Mouse (Mus musculus) forebrain, embryonic 12.5 days (tissue): ENCODE results near the gene Hic1. TPM values are rescaled to one million over a fixed set of nuclear protein-coding genes. Genes with fewer than 3 reads are reported as not detected.
A peak's percentile ranks its signal among the peaks of the same experiment; 100 is the strongest.

Experiments used
- ATAC-seq: fragments of 200-750 bp; cut with Nextera tagmentation; 2 replicates; pipeline ENCODE4 v1.8.0; 2017; ENCODE audit warnings: moderate TSS enrichment; ENCODE audit not compliant: low FRiP score
- H3K27ac ChIP-seq: fragments of 300-500 bp; sonication (generic); 2 replicates; pipeline ENCODE4 v1.5.1; 2016; ENCODE audit warnings: mild to moderate bottlenecking
- H3K27me3 ChIP-seq: fragments of 300-500 bp; sonication (generic); 2 replicates; pipeline ENCODE4 v1.6.1; 2016; ENCODE audit warnings: mild to moderate bottlenecking
- H3K36me3 ChIP-seq: fragments of 300-500 bp; sonication (generic); replicated peaks from 2 replicates; pipeline ENCODE4 v1.6.1; 2016; ENCODE audit warnings: mild to moderate bottlenecking
- H3K4me1 ChIP-seq: fragments of 300-500 bp; sonication (generic); 2 replicates; pipeline ENCODE4 v1.6.1; 2016
- H3K4me2 ChIP-seq: fragments of 300-500 bp; sonication (generic); 2 replicates; pipeline ENCODE4 v1.6.1; 2016; ENCODE audit warnings: mild to moderate bottlenecking, moderate library complexity
- H3K4me3 ChIP-seq: fragments of 300-500 bp; sonication (generic); replicated peaks from 2 replicates; pipeline ENCODE4 v1.5.1; 2016; ENCODE audit warnings: mild to moderate bottlenecking
- H3K9ac ChIP-seq: fragments of 300-500 bp; sonication (generic); 2 replicates; pipeline ENCODE4 v1.6.1; 2016; ENCODE audit warnings: mild to moderate bottlenecking
- H3K9me3 ChIP-seq: fragments of 300-500 bp; sonication (generic); 2 replicates; pipeline ENCODE4 v1.6.1; 2016
- WGBS: fragments of 180-500 bp; shearing (Covaris S2); methylation state at CpG from one replicate; pipeline ENCODE4 v1.1.7; 2016; 5-methylcytosine and 5-hydroxymethylcytosine counted together
- polyA plus RNA-seq: library from polyadenylated mRNA; unstranded; fragments of >200 nt; fragmentation: Nextera tagmentation; extraction: Ambion mirVana; gene quantifications from 2 replicates; pipeline ENCODE4 v1.2.1, GENCODE M21; 2016

Gene Hic1
- 3.2 and 4.4 TPM in 2 replicates for polyA plus RNA-seq

DNA sequence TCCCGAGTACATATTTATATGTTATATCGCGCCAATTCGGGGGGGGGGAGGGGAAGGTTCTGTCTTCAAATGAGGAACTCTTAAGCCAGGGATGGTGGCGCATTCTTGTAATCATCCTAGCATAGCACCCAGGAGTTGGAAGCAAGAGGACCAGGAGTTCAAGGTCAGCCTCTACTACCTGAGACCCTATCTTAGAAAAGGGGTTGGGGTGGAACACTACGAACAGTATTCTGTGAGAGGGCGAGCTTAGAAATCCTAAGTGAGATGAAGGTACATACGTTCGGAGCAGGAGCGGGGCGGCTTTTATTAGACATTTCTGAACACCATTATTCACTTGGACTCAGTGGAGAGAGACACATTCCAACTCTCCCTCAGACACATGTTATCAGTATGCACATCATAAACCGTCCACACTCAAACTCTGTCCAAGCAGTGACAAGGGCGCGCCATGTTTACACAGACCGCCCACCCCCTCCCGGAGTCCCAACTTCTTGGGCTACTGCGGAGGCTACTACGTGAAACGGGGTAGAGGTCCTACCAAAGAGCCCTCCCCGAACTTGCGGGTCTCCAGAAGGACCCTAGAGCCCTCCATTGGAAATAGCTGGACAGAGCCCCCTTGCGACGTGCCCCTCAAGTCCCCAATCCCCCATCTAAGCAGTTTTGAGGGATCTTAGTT, at the start of gene Hic1:
Hic1 (minus strand) TSS at position 115 of the 676 bp plus-strand sequence.
- Histone ChIP-seq H3K4me1 (peaks cover 82% of the 10 kb centered on the region), H3K27me3 (peaks cover 94% of the 10 kb centered on the region), H3K4me3 (peak within 1 kb of the TSS; percentile 46), H3K36me3 (no peaks in the 10 kb centered on the region), H3K4me2 (peak within 1 kb of the TSS; percentile 83), H3K9ac (peak within 1 kb of the TSS; percentile 49), H3K27ac (no peak within 1 kb of the TSS), H3K9me3 (no peaks in the 10 kb centered on the region)
- ATAC-seq, result no peak
- WGBS, result 5% methylated on average over 23 of the region's 23 CpGs

GRCm38 (mm10) chr11:75214081-75214950, 45.0 kb upstream of the Hic1 start:
- Histone ChIP-seq H3K4me2 (peak overlapping the region; percentile 60), H3K27ac (peak overlapping the region; percentile 50; the same call in 1 of the 2 replicates), H3K27me3 (peaks cover 37% of the 10 kb centered on the region), H3K36me3 (no peaks in the 10 kb centered on the region), H3K4me3 (peak overlapping the region; percentile 30), H3K9me3 (no peaks in the 10 kb centered on the region), H3K9ac (peak overlapping the region; percentile 51), H3K4me1 (peaks cover 60% of the 10 kb centered on the region)
- WGBS, result 16% methylated on average over 13 of the region's 13 CpGs
- peak; percentile 59 for ATAC-seq

DNA sequence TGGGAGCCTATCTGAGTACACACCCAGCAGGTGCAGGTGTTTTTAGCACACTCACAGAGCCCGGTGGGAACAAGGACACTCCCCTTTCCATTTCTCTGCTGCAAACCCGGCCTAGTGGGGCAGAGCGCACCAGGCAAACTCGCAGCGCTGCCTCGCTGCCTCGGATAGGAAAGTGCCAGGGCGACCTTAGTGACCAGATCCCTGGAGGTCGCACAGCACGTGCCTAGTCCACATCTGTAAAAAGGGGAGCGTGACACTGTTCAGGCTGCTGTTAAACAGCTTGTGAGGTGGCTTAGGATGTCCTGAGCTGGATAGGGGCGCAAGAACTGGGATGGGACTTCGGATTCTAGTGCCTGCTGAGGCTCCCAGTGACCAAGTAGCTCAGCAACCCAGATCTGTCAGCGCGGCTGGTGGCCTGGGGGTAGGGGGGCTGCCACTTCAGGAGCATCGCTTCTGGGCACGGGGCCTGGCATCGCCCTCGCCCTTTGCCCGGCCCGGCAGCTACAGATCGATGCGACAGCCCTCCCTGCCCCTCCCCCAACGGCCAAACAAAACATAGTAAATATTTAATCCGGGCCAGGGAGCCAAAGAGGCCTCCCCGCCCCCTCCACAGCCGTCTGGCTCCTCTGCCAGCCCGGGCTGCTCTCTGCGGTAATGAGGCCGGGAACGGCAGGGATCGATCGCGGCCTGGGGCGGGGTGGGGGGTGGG, 44.2 kb upstream of the Hic1 start:
- WGBS, result 2% methylated on average over 33 of the region's 35 CpGs
- peak overlapping the region; percentile 60 for H3K4me2 ChIP-seq
- peak overlapping the region; percentile 30 for H3K4me3 ChIP-seq
- peaks cover 67% of the 10 kb centered on the region for H3K4me1 ChIP-seq
- H3K9me3 ChIP-seq, result no peaks in the 10 kb centered on the region
- H3K27ac ChIP-seq, result peak overlapping the region; percentile 50; the same call in 1 of the 2 replicates
- H3K36me3 ChIP-seq, result no peaks in the 10 kb centered on the region
- peaks cover 37% of the 10 kb centered on the region for H3K27me3 ChIP-seq
- peak overlapping the region; percentile 51 for H3K9ac ChIP-seq
- peak; percentile 71 for ATAC-seq

DNA sequence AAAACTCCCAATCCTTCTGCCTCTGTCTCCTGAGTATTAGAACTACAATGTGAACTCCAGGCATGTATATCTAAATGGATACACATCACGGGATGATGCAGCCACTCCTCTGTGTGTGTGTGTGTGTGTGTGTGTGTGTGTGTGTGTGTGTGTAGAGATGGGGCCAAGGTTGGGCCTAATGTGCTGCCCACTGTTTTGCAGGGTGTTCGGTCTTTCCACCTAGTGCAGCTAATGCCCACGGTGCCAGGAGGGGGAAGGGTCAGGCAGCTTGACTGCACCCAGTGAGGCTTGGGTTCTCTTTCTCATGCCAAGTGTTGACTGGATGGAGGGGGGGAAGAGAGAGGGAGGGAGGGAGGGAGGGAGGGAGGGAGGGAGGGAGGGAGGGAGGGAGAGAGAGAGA, 43.6 kb upstream of the Hic1 start:
- H3K9me3 ChIP-seq, result no peaks in the 10 kb centered on the region
- WGBS, result 52% methylated on average over 3 of the region's 3 CpGs
- H3K27me3 ChIP-seq, result peaks cover 37% of the 10 kb centered on the region
- no peak overlapping the region for H3K27ac ChIP-seq
- no peak overlapping the region for H3K4me3 ChIP-seq
- peaks cover 67% of the 10 kb centered on the region for H3K4me1 ChIP-seq
- H3K36me3 ChIP-seq, result no peaks in the 10 kb centered on the region
- no peak for ATAC-seq
- no peak overlapping the region for H3K4me2 ChIP-seq
- H3K9ac ChIP-seq, result no peak overlapping the region

DNA sequence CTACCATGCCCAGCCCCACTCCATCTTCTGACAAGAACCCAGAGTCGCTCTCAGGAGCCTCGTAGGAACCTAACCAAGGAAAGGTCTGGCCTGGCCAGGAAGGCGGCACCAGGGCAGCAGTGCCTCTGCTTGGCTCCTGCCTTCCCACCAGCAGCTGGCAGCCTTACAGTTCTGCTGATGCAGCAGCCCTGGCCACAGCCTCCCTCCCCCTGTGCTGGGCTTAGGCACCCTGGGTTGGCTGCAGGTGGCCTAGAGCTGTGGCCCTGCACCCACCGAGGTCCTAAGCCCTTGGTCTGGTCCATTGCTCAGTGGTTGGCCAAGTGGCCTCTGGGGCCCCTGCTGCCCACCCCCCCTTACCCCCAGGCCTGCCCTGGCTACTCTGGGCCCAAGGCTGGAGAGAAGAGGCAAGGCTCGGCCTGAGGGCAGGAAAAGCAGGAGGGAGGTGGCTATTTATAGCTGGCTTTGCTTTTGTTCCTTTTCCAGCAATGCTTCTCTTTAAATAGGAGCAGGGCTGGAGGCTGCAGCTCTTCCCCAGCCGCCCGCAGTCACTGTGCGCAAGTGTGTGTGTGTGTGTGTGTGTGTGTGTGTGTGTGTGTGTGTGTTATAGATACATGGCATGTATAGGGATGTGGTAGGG, 42.8 kb upstream of the Hic1 start:
- Histone ChIP-seq H3K9me3 (no peaks in the 10 kb centered on the region), H3K27me3 (peaks cover 37% of the 10 kb centered on the region), H3K27ac (peak overlapping the region; percentile 65; the same call in 1 of the 2 replicates), H3K4me2 (no peak overlapping the region), H3K36me3 (no peaks in the 10 kb centered on the region), H3K4me3 (no peak overlapping the region), H3K9ac (no peak overlapping the region; the same call in 1 of the 2 replicates), H3K4me1 (peaks cover 67% of the 10 kb centered on the region)
- no peak for ATAC-seq
- 31% methylated on average over 8 of the region's 8 CpGs for WGBS

DNA sequence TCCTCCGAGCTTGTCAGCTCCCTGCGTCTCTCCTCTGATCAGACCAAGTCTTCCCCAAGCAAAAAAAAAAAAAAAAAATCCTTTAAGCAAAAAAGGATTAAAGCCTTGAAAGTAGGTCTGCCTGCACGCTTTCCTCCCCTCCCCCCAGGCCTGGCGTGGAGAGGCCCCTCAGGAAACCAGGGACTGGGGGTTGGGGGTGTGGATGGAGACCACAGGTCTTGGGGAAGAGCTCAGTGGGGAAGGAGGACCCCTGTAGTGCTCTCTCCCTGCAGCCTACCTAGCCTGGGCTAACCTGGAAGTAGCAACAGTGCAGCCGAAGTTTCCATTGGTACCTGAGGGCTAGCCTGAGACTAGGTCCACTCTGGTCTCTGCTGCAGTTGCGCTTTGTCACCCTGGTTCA, 41.4 kb upstream of the Hic1 start:
- Histone ChIP-seq H3K4me3 (no peak overlapping the region), H3K4me2 (no peak overlapping the region), H3K36me3 (no peaks in the 10 kb centered on the region), H3K9ac (no peak overlapping the region), H3K27me3 (peaks cover 31% of the 10 kb centered on the region), H3K4me1 (peaks cover 65% of the 10 kb centered on the region), H3K27ac (no peak overlapping the region), H3K9me3 (no peaks in the 10 kb centered on the region)
- ATAC-seq, result no peak
- WGBS, result 25% methylated on average over 6 of the region's 6 CpGs

GRCm38 (mm10) chr11:75210093-75210492, 40.8 kb upstream of the Hic1 start:
- no peak for ATAC-seq
- Histone ChIP-seq H3K9me3 (no peaks in the 10 kb centered on the region), H3K27me3 (peaks cover 26% of the 10 kb centered on the region), H3K4me2 (no peak overlapping the region), H3K4me3 (no peak overlapping the region), H3K9ac (no peak overlapping the region), H3K4me1 (peaks cover 60% of the 10 kb centered on the region), H3K36me3 (no peaks in the 10 kb centered on the region), H3K27ac (no peak overlapping the region)
- 56% methylated on average over 4 of the region's 4 CpGs for WGBS

GRCm38 (mm10) chr11:75209363-75209762, 40.0 kb upstream of the Hic1 start:
- Histone ChIP-seq H3K36me3 (no peaks in the 10 kb centered on the region), H3K4me1 (peaks cover 61% of the 10 kb centered on the region), H3K4me3 (no peak overlapping the region), H3K27ac (no peak overlapping the region), H3K9me3 (no peaks in the 10 kb centered on the region), H3K4me2 (no peak overlapping the region), H3K9ac (no peak overlapping the region), H3K27me3 (peaks cover 19% of the 10 kb centered on the region)
- ATAC-seq, result no peak
- 69% methylated on average over 4 of the region's 4 CpGs for WGBS

DNA sequence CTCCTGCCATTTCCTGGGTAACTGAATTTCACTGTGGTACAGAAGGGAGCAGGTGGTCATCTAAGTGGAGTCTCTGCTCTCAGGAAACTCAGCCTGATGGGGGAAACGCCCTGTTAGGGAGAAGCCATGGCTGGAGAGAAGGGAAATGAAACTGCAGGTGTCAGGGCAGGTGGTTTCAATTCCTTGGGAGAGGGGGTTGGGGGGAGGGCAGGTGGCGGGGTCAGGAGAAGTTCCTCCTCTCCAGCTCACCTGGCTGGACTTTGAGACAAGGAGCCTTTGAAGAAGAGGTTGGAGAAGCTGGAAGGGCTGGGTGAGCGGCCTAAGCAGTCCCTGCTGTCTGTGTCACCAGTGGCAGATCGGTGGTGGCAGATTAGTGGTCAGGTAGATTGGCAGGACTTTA, 37.0 kb upstream of the Hic1 start:
- Histone ChIP-seq H3K27ac (no peak overlapping the region), H3K4me1 (peaks cover 46% of the 10 kb centered on the region), H3K36me3 (no peaks in the 10 kb centered on the region), H3K9me3 (no peaks in the 10 kb centered on the region), H3K9ac (no peak overlapping the region), H3K4me2 (no peak overlapping the region), H3K27me3 (no peaks in the 10 kb centered on the region), H3K4me3 (no peak overlapping the region)
- ATAC-seq, result no peak
- 85% methylated on average over 4 of the region's 4 CpGs for WGBS

DNA sequence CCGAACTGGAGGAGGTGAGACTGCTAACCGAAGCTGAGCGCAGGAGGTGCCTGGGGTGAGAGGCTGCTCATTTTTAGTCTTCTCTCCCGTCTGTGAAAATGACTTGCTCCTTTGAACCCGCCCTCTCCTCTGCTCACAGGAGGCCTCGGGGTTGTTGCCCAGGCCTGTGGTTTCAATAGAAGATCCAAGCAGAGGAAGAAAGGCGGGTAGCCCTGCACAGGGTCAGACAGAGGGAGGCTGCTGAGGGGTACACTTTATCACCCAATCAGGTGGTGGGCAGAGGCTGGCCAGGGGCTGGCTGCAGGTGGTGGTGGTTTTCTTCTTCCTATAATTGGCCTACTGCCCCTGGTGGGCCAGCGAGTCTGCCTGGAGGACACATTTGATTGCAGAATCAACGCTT, 35.2 kb upstream of the Hic1 start:
- no peaks in the 10 kb centered on the region for H3K36me3 ChIP-seq
- H3K4me3 ChIP-seq, result no peak overlapping the region
- no peak overlapping the region for H3K4me2 ChIP-seq
- H3K27ac ChIP-seq, result no peak overlapping the region
- WGBS, result 36% methylated on average over 8 of the region's 9 CpGs
- ATAC-seq, result no peak
- H3K27me3 ChIP-seq, result peaks cover 13% of the 10 kb centered on the region; the same call in 1 of the 2 replicates
- H3K9ac ChIP-seq, result no peak overlapping the region
- no peaks in the 10 kb centered on the region for H3K9me3 ChIP-seq
- peaks cover 30% of the 10 kb centered on the region; the same call in 1 of the 2 replicates for H3K4me1 ChIP-seq

- 80% methylated on average over 4 of the region's 4 CpGs for WGBS
- no peak for ATAC-seq
- Histone ChIP-seq H3K4me3 (no peak overlapping the region), H3K36me3 (no peaks in the 10 kb centered on the region), H3K27ac (no peak overlapping the region), H3K4me1 (peaks cover 25% of the 10 kb centered on the region; the same call in 1 of the 2 replicates), H3K4me2 (no peak overlapping the region), H3K27me3 (peaks cover 18% of the 10 kb centered on the region; the same call in 1 of the 2 replicates), H3K9ac (no peak overlapping the region), H3K9me3 (no peaks in the 10 kb centered on the region)
Observed at GRCm38 (mm10) chr11:75203926-75204325, 34.6 kb upstream of the Hic1 start.
